Mouse (Mus musculus): ENCODE data around the gene Pfn3.

DNA sequence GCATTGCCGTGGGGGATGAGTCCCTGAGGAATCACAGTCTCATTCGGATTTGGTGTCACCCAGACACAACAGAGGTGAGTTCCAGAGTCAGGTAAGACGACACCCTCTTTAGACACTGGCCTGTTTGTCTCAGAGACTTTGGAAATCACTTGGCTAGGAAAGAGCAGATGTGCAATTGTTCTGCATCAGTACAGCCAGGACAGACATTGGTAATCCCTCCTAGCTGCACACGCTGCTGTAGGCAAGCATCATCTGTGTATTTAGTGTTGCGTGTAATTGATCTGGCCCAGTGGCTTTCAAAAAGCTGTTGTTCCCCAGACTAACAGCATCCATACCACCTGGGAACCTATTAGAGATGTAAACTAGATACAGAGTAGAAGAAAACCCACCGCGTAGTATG is 11.8 kb downstream of the Pfn3 start:
- TF ChIP-seq UBTF (IDR thresholded peaks at IDR 0.05; ENCODE audit: low read depth, low read length) (no peak), MAFK (IDR thresholded peaks at IDR 0.05; ENCODE audit: insufficient replicate concordance, low read length) (no peak), MAZ (IDR thresholded peaks at IDR 0.05; ENCODE audit: low read depth, low read length) (no peak), SMC3 (IDR thresholded peaks at IDR 0.05; ENCODE audit: low read depth, low read length) (no peak), CTCF (conservative IDR thresholded peaks at IDR 0.05 in 1 of 2, IDR thresholded peaks at IDR 0.05 in 1 of 2; ENCODE audit: low read depth in 2 of 2, low read length in 2 of 2) (no peak), POLR2A (IDR thresholded peaks at IDR 0.05; ENCODE audit: low read depth, low read length) (no peak)

All from CH12.LX (cell line).